Mouse (Mus musculus) kidney, adult 18-20 months (tissue): ENCODE results near the gene Asah2.
"Not testable (repeated sequence)": the region's sequence is repeated elsewhere in the genome, so short reads cannot be mapped to it uniquely, and the experiment has no call there.

Experiments used
- DNase-seq: peaks from one replicate; pipeline ENCODE4 v3.0.0; 2021

The Asah2 gene

DNA sequence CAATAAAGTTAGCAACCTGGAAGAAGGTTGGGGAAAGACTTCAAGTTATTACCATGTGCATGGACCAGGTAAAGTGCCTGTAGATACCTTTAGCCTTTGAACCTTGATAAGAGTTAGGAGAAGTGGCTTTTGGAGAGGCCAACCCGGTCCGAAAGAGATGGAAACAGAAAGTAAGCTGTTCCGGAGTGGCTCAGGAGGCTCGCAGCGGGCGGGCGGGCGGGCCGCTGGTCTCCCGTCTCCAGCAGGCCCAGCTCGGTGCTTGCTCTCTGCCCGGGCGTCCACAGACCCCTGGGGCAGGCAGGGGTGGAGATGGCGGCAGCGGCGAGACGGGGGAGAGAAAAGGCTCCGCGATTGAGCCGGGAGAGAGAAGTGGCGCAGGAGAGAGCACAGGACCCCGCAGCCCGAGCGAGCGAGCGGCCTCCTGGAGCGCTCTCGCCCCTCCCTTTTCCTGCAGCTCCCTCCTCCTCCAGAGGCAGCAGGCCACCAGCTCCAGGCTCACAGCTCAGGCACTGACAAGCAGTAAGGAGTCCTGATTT, at the start of gene Asah2:
Gene Asah2 (minus strand): TSS at position 441 of the 536 bp plus-strand sequence.
- peak; percentile 89 for DNase-seq

DNA sequence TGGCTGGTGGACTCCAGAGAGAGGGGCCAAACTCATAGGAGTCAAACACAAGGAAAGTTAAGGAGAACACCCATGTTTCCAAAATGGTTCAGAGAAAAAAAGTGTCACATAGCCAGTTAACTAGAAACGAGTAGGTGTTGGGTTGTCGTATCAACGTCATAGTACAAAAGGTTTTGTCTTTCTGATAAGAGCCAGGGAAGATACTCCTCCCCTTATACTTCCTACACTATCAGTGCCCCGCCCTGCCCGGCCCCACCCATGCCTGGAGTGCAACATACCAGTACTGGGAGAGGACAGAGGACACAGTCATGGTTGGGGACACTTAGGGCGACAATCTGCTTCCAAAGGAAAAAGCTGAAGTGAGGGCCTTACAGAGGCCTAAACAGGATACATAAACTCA, 49.0 kb upstream of the Asah2 start:
- no peak for DNase-seq

DNA sequence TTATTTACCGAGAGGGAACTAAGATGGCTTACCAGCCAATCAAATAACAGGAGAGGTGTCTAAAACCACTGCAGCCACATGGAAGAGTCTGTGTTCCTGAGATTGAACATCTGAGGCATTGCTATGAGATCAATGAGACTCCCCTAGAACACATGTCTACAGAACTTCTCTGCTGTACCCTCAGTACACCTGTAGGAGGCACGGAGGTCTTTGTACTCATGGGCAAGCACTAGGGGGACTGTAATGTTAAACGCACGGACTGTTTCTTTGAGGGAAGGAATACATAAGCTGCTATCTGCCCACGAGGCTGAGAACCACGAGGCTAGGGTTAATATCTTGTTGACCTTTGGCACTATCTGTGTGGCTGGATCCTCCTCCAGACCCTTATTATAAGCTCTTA, 44.5 kb upstream of the Asah2 start:
- no peak for DNase-seq

DNA sequence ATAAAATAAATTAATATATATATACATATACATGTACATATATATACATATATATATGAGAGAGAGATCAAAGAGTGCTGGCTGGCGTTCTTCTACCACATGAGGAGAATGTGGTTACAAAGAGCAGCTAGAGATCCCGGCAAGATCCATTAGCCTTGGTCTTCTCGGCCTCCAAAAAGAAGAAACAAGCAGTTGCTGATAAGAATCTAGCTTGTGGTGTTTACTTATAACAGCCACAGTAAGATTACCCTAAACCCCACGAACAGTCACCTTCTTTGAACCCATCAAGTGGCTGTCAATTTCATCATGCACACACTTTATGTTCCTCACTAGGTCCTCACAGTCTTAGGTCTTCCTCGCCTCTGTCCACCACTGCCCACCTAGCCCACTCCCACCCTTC, 40.7 kb upstream of the Asah2 start:
- DNase-seq = no peak

DNA sequence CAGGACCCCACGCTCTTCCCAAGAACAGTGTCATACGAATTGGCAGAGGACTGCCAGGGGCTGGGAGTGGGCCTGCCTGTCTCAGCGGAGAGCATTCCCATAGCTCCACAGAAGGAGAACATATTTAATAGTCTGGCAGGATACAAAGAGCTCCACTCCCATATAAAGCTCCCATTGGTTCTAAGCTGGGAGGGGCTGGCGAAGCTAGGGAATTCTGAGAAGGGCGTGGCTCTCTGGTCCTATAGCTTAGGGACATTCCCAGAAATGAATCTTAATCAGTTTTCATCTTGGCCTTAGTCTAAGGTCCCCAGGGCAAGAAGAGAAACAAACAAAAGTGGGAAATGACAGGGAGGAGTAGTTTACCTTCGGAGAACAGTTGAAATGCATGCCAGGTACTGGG, 34.4 kb upstream of the Asah2 start:
- DNase-seq = no peak

DNA sequence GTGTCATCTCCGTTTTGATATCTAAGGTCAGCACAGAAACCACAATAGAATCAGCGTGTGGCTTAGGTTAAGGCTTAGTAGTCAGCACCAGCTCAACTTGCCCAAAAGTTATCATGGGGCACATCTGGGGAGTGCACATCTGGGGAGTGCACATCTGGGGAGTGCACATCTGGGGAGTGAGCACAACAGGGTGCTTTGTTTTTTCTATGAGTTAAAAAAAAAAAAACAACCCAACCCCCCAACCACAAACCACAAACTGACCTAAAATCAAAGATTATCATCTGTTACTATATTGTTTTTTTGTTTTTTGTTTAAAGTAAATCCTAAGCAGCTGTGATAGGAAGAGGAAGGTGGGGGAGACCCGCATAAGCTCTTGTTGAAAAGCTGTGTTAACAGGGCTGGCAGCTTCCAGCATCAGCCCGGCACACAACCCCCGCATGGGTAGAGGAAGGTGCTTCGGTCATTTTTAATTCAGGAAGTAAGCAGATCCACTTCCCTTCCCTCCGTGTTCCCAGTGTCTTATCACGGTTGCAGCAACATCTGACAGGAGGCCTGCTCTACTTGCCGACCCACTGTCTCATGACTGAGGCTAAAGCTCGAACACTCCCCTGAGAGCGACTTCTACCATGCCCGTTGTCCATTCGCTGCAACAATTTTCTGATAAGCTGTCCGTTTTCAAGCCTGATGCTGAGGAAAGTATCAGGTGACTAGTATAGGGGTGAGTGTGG, 30.5 kb upstream of the Asah2 start:
- DNase-seq = no peak

DNA sequence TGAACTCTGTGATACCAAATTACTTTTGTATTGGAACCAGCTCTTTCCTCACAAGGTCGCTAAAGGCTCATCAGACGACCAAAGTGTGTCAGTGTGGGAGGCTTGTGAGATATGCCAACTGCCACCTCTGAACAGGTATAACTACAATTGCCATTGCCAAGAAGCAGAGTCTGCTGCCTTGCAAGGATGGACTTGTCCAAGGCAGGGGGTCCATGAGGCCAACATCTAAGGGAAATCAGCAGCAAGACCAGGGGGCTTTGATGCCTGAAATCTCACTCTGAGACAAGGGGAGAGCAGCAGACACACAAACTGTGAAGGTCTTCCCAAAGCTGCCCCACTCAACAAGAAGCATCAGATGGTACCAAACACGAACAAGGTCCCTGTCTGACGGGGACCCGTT, 29.9 kb upstream of the Asah2 start:
- DNase-seq = no peak

DNA sequence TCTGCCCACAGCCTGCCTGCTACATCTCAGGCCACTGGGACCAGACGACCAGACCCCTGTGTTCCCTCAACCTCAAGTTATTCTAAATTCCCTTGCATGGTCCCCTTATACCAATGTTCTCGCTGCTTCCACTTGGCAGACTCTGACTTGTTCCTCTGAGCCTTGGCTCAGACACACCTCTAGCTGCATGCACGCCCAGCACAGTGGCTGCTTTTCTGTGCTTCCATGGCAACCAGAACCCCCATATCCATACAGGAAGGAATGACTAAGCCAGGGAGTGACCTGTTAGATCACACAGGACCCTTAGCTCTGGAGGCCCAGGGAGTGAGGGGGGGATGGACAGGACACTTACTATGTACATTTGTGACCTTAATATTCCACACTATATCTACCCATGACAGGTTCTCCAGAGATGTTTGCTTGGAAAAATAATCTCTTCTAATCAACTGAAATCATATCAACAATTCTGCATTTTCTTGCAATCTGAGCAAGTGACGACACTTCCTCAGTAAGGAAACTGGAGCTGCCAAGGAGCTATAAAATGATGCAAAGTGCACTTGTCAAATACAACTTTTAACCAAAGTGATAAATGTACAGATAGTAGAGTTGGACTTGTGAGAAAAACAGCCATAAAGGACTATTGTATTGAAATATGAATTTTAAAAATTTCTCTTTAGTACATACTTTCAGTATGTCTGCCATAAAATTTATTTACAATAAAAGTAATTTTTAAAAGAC, 29.0 kb upstream of the Asah2 start:
- no peak for DNase-seq

DNA sequence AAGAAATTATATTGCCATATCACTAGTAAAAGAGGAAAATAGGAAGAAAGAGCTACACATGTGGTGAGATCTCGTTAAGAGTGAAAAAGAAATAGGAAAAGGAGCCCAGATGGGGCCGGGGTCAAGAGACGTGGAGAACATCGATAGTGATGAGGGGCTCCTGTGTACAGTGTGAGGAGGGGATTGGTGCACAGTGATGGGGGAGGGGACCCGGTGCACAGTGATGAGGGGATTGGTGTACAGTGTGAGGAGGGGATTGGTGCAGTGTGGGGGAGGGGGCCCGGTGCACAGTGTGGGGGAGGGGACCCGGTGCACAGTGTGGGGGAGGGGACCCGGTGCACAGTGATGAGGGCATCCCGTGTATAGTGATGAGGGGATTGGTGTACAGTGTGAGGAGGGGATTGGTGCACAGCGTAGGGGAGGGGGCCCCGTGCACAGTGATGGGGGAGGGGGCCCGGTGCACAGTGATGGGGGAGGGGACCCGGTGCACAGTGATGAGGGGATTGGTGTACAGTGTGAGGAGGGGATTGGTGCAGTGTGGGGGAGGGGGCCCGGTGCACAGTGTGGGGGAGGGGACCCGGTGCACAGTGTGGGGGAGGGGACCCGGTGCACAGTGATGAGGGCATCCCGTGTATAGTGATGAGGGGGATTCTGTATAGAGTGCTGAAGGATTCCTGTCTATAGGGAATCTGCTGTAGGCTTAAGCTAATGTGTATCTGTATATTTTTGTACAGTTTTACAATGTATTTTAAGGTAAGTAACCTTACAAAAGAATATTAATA, 23.9 kb upstream of the Asah2 start:
- DNase-seq = not testable (repeated sequence)

DNA sequence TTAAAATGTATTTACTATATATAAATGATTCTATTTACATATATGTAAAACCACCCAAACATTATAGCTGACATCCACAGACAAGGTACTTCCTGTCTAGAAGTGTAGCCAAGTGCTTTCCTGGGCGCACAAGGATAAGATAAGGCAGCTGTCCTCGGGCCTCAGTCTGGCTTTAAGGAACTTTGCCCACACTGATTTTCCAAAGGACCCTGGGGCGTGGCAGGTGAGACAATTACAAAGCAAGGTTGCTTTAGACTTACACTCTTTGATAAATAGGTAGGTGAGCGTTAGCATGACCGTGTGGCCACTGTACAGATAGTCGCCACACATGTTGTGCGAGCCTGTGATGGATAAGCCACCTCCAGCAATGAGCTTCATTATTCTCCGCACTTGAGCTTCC, 21.3 kb upstream of the Asah2 start:
- no peak for DNase-seq

DNA sequence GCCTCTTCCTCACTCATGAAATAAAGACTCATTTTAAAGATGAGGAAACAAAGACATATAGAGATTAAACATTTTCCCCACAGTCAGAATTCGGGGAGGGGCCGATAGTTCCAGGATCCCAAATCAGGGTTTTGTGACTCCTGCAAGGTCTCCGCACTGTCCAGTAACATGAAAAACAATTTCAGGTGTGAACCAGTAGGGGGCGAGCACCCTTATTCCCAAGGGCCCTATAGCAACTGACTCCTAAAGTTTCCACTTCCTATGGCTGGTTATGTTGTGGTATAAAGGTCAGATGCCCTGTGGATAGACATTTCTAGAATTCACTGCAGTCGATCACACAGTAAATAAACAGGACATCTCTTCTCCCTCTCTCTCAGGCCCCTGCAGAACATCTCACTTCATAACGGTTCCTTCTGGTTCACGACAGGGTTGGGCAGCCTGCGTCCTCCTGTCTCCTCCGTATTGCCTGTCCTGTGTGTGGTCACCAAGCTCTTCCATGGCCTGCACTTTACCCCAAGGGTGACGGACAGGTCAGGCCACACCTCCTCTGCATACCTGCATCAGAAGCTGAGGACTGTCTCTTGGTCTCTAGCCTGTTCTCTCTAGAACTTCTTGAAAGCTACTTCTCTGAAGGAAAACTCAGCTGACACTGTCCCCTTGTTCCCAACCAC, 19.3 kb upstream of the Asah2 start:
- peak; percentile 25 for DNase-seq

DNA sequence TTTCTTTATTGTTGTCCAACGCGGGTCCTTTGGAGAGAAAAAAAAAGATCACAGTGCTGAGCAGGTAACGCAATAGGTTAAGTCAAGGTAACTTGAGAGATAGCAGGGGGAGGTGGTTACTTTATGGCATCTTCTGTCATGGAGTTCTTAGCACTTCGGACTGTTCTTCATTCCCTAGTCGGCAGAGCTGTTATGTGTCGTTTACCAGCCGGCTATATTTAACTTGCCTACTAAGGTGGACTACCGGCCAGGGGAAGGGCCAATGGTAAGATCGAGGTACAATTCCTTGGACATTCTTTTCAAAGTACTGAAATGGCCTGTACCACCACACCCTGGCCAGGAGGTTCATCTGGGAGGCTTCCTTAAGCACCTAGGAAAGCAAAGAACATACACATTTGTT, 16.1 kb upstream of the Asah2 start:
- no peak for DNase-seq

DNA sequence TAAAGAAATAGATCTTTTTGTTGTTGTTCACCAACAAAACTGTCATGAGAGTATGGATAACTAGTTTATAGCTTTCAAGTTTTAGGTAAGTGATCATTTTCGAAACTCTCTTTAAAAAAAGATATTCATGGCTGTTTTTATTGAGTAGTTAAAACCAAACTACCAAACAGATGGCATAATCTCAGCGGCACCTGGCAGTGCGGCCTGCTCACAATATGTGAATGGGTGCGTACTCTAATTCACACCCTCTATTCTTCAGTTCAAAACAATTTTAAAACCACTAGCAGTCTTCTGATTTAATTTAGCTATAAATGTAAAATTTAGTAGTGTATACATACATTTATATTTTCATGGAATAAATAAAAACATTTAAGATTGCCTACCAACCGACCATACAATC, 15.2 kb upstream of the Asah2 start:
- DNase-seq = no peak

DNA sequence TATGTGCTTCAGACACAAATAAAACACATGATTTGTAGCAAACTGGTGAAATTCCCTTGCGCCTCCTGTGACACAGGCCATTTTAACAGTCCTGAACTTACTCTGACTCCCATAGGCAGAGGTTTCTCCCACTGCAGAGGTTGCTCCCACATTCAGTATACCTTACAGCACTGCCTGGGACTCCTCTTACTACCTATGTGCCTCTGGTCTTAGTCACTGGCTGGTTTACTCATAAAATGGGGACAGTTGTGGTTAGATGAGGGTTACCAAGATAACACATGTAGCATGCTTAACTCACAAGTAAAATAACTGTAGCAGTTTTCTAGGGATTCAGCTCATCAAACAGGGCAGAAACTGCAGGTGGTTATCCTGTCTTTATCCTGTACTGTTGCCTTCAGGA, 12.8 kb upstream of the Asah2 start:
- DNase-seq = no peak

DNA sequence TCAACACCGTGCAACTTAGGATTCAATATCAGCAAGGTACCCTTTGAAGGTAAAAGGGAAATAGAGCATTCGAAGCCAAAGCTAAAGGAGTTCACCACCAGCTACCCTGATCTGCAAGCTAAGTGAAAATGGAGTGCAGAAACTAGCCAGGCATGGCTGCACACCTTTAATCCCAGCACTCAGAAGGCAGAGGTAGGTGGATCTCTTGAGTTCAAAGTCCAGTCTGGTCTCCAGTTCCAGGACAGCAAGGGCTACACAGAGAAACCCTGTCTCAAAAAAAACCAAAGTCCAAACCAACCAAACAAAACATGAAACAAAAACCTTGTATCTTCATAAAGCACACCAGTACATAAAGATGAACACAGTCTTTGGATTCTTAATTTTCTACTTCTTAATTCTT, 11.7 kb upstream of the Asah2 start:
- peak; percentile 42 for DNase-seq

DNA sequence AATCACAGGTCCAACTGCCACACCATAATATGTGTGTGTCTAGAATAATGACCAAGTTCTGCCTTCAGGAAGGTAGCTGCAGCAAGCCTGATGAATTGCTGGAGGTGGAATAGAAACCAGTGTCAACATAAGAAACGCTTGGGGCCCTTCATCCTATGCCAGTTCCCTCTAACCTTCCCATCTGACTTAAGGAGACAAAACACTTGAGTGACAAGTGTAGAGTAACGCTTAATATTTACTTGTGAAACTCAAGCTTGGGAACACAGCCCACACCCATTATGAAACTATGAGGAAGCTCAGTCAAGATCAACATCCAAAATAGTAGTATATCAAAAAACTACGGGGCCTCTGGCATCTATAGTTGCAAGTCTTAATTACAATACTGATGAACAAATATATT, 10.5 kb upstream of the Asah2 start:
- no peak for DNase-seq

DNA sequence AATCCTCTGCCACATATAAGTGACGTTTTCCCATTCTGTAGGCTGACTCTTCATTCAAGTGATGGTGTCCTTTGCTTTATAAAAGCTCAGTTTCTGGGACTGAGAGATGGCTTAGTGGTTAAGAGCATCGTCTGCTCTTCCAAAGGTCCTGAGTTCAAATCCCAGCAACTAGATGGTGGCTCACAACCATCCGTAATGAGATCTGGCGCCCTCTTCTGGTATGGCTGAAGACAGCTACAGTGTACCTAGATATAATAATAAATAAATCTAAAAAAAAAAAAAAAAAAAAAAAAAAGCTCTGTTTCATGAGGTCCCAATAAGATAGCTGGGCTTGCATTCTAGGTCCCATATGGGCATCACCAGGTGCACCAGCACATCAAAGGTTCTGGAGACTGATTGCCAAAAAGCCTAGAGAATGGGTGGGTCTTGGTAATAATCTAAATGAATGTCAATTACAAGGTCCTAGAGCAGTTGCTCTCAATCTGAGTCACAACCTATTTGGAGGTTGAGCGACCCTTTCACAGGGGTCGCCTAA, 9.5 kb upstream of the Asah2 start:
- no peak for DNase-seq

DNA sequence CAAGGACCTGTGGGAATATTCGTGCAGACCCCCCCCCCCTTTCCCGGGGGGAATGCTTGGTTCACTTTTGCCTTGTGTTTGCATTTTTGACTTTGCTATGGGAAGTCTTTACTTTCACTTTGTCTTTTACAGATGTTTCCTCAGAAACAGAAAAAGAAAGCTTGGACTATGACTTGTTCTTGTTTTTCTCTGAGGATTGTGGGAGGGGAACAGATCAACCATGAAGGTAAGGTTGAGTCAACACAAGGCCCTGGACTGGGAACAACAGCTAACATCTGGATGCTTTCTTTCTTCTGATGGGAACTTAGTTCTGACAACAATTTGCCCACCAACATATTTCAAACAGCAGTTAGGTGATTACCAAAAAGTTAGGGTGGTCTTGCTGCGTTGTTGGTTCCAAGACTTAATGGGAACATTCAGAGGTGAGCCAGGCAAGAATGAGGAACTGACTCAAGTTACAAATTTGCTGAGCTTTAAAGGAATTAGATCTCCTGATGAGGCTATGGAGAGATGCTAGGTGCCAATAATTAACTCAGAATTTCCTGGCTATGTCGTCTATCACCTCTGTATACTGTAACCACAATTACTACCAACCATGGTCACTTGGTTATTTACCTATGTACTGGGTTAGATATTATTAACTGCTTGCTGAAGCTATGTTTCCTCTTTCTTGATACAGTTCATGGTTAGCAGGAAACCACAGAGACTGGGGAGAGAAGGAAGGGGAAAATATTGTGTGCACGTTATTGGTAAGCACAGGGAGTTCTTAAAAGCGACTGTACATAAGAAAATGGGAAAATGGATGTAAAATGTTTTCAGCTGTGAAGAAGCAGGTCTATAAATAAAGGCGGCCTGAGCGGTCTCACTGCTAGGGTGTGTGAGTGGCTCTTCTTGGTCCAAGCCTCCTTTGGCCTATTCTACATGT, 4.1 kb upstream of the Asah2 start:
- no peak for DNase-seq

DNA sequence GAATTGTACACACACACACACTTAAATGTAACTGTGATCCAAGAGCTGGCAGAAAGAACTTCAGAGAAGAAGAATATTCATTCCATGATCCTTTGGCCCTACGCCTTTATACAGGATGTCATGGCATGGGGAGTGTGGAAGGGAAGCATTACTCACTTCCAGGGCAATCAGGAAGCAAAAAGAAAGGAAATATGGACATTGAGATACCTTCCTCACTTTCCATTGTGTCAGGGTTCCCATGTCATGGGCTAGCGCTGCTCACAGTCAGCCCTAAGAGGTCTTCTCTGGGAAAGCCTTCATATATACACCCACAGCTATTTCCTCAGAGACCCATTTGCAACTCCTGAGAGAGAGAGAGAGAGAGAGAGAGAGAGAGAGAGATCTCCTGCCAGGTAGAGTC, 1.3 kb downstream of the Asah2 start:
- DNase-seq = no peak

DNA sequence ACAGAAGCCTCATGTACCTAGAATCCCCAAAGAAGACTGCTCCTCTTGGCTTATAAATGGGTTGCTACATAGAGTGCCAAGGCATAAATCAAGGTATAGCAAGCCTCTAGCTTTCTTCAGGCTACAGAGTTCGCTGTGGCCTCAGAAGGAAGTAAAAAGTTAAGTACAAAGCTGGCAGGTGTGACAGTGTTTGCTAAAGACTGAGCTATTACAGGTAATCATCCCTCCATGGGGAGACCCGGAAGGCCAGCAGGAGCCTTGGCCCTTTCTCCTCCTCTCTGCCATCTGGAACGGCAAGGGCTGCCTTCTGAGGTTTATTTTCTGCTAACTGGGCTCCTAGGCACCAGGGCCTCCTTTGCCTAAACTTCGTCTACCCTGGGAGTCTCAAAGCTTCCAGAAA, 3.8 kb downstream of the Asah2 start:
- no peak for DNase-seq

DNA sequence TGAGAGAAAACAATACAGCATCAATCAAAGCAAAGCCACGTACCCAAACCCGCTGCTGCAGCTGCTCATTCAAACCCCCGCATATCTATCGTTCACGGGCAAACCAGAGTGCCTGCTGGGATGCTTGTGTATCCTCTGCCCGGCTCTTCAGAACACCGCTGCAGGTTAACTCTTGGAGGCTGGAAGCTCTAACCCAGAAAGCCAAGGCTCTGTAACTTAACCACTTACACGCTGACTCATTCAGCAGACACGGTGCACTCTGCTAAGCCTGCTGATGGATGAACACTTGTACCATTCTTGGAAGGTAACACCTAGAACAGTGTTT, 5.1 kb downstream of the Asah2 start:
- DNase-seq = no peak
